9 mouse cellular contexts compared by ENCODE assay signal in the genomic region with DNA sequence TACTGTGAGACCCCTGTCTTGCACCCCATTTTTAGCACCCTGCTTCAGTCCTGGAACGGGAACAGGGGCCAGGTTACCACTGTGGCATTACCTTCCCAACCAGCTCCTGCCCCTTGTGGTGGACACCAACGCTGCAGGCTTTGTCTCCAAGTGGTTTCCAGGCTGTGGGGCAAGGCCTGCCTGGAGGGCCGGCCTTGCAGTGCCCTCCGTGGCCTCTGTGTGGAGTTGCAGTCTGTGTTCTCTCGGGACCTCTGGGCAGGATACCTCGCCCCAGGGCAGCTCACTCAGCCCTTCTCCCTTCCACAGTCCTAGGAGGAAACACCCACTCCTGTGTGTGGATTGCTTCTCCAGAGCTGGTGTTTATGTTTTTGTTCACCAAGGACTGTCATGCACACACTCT. TPM values are rescaled to one million over a fixed set of nuclear protein-coding genes. Genes with fewer than 3 reads are reported as not detected.
DNase-seq lines count a peak whose midpoint lies in the region; ATAC-seq lines count a peak whose summit lies in the region.
"Had no signal": no experiment of that assay in that cellular context is flagged by ENCODE, and none has a peak within 500 bp of the region (broad histone marks: within the 10 kb centered on the region; RNA-seq: fewer than 3 reads in every experiment).

No protein-coding gene starts in this region.

- intact Hi-C loops in heart, postnatal 10 days (cut with DNase I): loop anchor here (2.0 kb wide), 3 partner anchors 117 to 237 kb away; no protein-coding TSS in a partner anchor

- no peaks in the 10 kb centered on the region for H3K9me3 ChIP-seq in forebrain, embryonic 14.5 days (replicated peaks; ENCODE audit: control insufficient read depth, low read length)
- H3K9me3 ChIP-seq in liver, embryonic 16.5 days (replicated peaks; ENCODE audit: control insufficient read depth, low read length): no peaks in the 10 kb centered on the region
- H3K9me3 ChIP-seq: liver, embryonic 15.5 days had no signal

- no peaks in the 10 kb centered on the region for H3K36me3 ChIP-seq in forebrain, embryonic 14.5 days (ENCODE audit: control insufficient read depth, insufficient read depth, low read length)
- H3K36me3 ChIP-seq in liver, embryonic 16.5 days (ENCODE audit: control insufficient read depth, insufficient read depth): no peaks in the 10 kb centered on the region
- H3K36me3 ChIP-seq: liver, embryonic 15.5 days had no signal

- WGBS in forebrain, embryonic 14.5 days: 2% methylated on average over 6 of the region's 6 CpGs
- 3% methylated on average over 6 of the region's 6 CpGs for WGBS in liver, embryonic 16.5 days (ENCODE audit: insufficient replicate concordance)

- no peak overlapping the region for H3K4me2 ChIP-seq in forebrain, embryonic 14.5 days (ENCODE audit: low read length)
- no peak overlapping the region for H3K4me2 ChIP-seq in liver, embryonic 16.5 days (ENCODE audit: low read depth, low read length)
- H3K4me2 ChIP-seq: liver, embryonic 15.5 days had no signal

- H3K27ac ChIP-seq in forebrain, embryonic 14.5 days (ENCODE audit: low read depth, low read length): 0 out of 2 replicates have a peak overlapping the region, but pooled peaks have one; percentile 5
- H3K27ac ChIP-seq in liver, embryonic 16.5 days (ENCODE audit: low read length): no peak overlapping the region
- H3K27ac ChIP-seq: liver, embryonic 15.5 days had no signal

- H3K27me3 ChIP-seq in forebrain, embryonic 14.5 days (replicated peaks; ENCODE audit: control insufficient read depth, insufficient read depth, low read length): no peaks in the 10 kb centered on the region
- H3K27me3 ChIP-seq in liver, embryonic 16.5 days (ENCODE audit: control insufficient read depth, insufficient read depth, low read depth, low read length): no peaks in the 10 kb centered on the region
- H3K27me3 ChIP-seq: liver, embryonic 15.5 days had no signal

- H3K4me1 ChIP-seq in forebrain, embryonic 14.5 days (ENCODE audit: control insufficient read depth, insufficient read depth, low read length): no peaks in the 10 kb centered on the region
- no peaks in the 10 kb centered on the region for H3K4me1 ChIP-seq in liver, embryonic 16.5 days (ENCODE audit: control insufficient read depth, low read depth, low read length)

- no peak overlapping the region for H3K4me3 ChIP-seq in forebrain, embryonic 14.5 days (ENCODE audit: low read depth, low read length)
- no peak overlapping the region for H3K4me3 ChIP-seq in liver, embryonic 16.5 days (ENCODE audit: low read depth, low read length)
- H3K4me3 ChIP-seq: liver, embryonic 15.5 days had no signal

- peak; percentile 87 for ATAC-seq in forebrain, embryonic 14.5 days
- ATAC-seq in liver, embryonic 16.5 days (ENCODE audit: low read depth): peak; percentile 69
- peak; percentile 49 for ATAC-seq in neutrophil, adult 5-6 weeks (ENCODE audit: extremely low read depth, insufficient number of reproducible peaks, low FRiP score, poor library complexity, severe bottlenecking)

- no peak overlapping the region for H3K9ac ChIP-seq in forebrain, embryonic 14.5 days (ENCODE audit: low read length)
- no peak overlapping the region for H3K9ac ChIP-seq in liver, embryonic 16.5 days (ENCODE audit: low read depth, low read length)
- H3K9ac ChIP-seq: liver, embryonic 15.5 days had no signal

- peak; percentile 90 for DNase-seq in ES-CJ7 (ENCODE audit: low read depth, low spot score)
- peak; percentile 14 for DNase-seq in c-Kit-positive CD71-positive TER-119-positive erythroid progenitor cells, embryonic 14.5 days (ENCODE audit: low spot score)
- peak; percentile 80 for DNase-seq in forebrain, embryonic 14.5 days (ENCODE audit: low spot score)
- peak; percentile 94 for DNase-seq in heart, postnatal 10 days
- peak; percentile 87 to 92 for DNase-seq in kidney, postnatal 36 days
- peak; percentile 54 for DNase-seq in thymus, postnatal 25 days

RNA-seq across cellular contexts. Expression of a gene that starts 43.2 kb away (rescaled TPM):
- polyA plus RNA-seq in forebrain, embryonic 14.5 days (2014; fragmentation: Nextera tagmentation; extraction: Ambion mirVana): 0.67 and 1.2 TPM in 2 replicates
- under 1 TPM; 0.72 to 0.74 TPM for total RNA-seq in heart, postnatal 10 days (2021)
- polyA plus RNA-seq in liver, embryonic 16.5 days (2015; fragmentation: Nextera tagmentation; extraction: Ambion mirVana): 0.06 and 0.14 TPM in 2 replicates
- 0.12 and 0.25 TPM in 2 replicates for total RNA-seq in neutrophil, adult 5-6 weeks (2017)

Comparison
In these comparisons a context has a peak if more than half of its experiments do, and no peak if none do; other contexts are left out.
1. DNase-seq: peak in every context shown above with its lines; median percentile 94 in heart, postnatal 10 days; 90 in ES-CJ7; 90 in kidney, postnatal 36 days; 80 in forebrain, embryonic 14.5 days; 54 in thymus, postnatal 25 days; 14 in c-Kit-positive CD71-positive TER-119-positive erythroid progenitor cells, embryonic 14.5 days.